Mouse (Mus musculus) embryonic stem cell, embryonic (primary cell): ENCODE measurements around the gene Kirrel2.

Experiments used
- CTCF ChIA-PET, 4 experiments: fragments of 300-600 bp in 2 of 4; fragments of 350-600 bp in 2 of 4; sonication (Branson Sonifier 250); formaldehyde crosslinking; loops; one replicate each; lab custom pipeline; 2022; ENCODE audit warnings: inconsistent platforms in 2 of 4; lab: Charles Lee
- POLR2A ChIA-PET, 4 experiments: fragments of 300-600 bp in 2 of 4; fragments of 350-600 bp in 2 of 4; sonication (Branson Sonifier 250); formaldehyde crosslinking; loops; one replicate each; lab custom pipeline; 2022; ENCODE audit warnings: antibody characterized with exemption in 4 of 4, inconsistent platforms in 1 of 4; lab: Charles Lee

Gene Kirrel2

GRCm38 (mm10) chr7:30457629-30458330 is at the start of gene Kirrel2, which contains the start of gene Nphs1:
Gene Kirrel2 (minus strand): TSS chr7:30457690.
Gene Nphs1 (plus strand): TSS chr7:30458315.
- CTCF ChIA-PET, result interaction anchor here in 2 of 4 experiments (1.0 to 3.6 kb wide), 6 partner anchors 8 to 309 kb away, joined by 3 to 10 read pairs (median 4); no protein-coding TSS in a partner anchor
- POLR2A ChIA-PET, result interaction anchor here (0.5 to 5.8 kb wide), 14 partner anchors 8 to 168 kb away, joined by 3 to 51 read pairs (median 4); partner anchors contain the start of genes Aplp1 (in 3 of the 4), Cox6b1 (in 1 of the 4) and E130208F15Rik (in 1 of the 4)

- ChIA-PET POLR2A (interaction anchor here in 1 of 4 experiments (1.1 kb wide), 1 partner anchor 10 kb away, joined by 4 read pairs; no protein-coding TSS in a partner anchor), CTCF (interaction anchor here in 2 of 4 experiments (0.6 to 1.0 kb wide), 3 partner anchors 10 to 455 kb away, joined by 3 read pairs; partner anchors contain the start of gene Usf2 (in 1 of the 2))
Measured at GRCm38 (mm10) chr7:30501159-30501558, 43.7 kb upstream of the Kirrel2 start.

- ChIA-PET CTCF (interaction anchor here in 1 of 4 experiments (0.8 kb wide), 1 partner anchor 371 kb away, joined by 3 read pairs; no protein-coding TSS in a partner anchor), POLR2A (interaction anchor here in 1 of 4 experiments (1.3 kb wide), 1 partner anchor 20 kb away, joined by 3 read pairs; no protein-coding TSS in a partner anchor)
Measured at GRCm38 (mm10) chr7:30495506-30496042, 38.1 kb upstream of the Kirrel2 start.

GRCm38 (mm10) chr7:30493401-30493931 is 36.0 kb upstream of the Kirrel2 start, which contains the start of gene Prodh2:
Gene Prodh2 (plus strand): TSS chr7:30493622.
- ChIA-PET POLR2A (interaction anchor here in 2 of 4 experiments (0.7 to 1.3 kb wide), 6 partner anchors 8 to 180 kb away, joined by 3 to 6 read pairs (median 4); no protein-coding TSS in a partner anchor), CTCF (interaction anchor here (0.6 to 5.6 kb wide), 30 partner anchors 9 to 481 kb away, joined by 3 to 31 read pairs (median 4); partner anchors contain the start of genes Cox6b1 (in 2 of the 4) and Arhgap33 (in 1 of the 4))

GRCm38 (mm10) chr7:30492765-30493164 is 35.3 kb upstream of the Kirrel2 start:
- POLR2A ChIA-PET, result interaction anchor here in 3 of 4 experiments (0.6 to 1.3 kb wide), 8 partner anchors 25 to 179 kb away, joined by 3 to 6 read pairs (median 4); no protein-coding TSS in a partner anchor
- CTCF ChIA-PET, result interaction anchor here (0.5 to 5.6 kb wide), 51 partner anchors 9 to 481 kb away, joined by 3 to 31 read pairs (median 4); partner anchors contain the start of genes Arhgap33 (in 1 of the 4), Cox6b1 (in 1 of the 4), Fam187b (in 1 of the 4) and Upk1a (in 1 of the 4)

- CTCF ChIA-PET, result interaction anchor here (0.6 to 5.6 kb wide), 75 partner anchors 9 to 666 kb away, joined by 3 to 42 read pairs (median 4); partner anchors contain the start of genes Upk1a (in 2 of the 4), E130208F15Rik (in 1 of the 4), Etv2 (in 1 of the 4) and Fam187b (in 1 of the 4)
- POLR2A ChIA-PET, result interaction anchor here in 3 of 4 experiments (0.7 to 2.4 kb wide), 28 partner anchors 9 to 211 kb away, joined by 3 to 8 read pairs (median 3); partner anchors contain the start of genes Wdr62 (in 2 of the 3), Cox6b1 (in 1 of the 3), Haus5 (in 1 of the 3) and Hspb6 (in 1 of the 3)
Measured at GRCm38 (mm10) chr7:30490957-30491307, 33.4 kb upstream of the Kirrel2 start.

- CTCF ChIA-PET, result interaction anchor here (0.5 to 5.6 kb wide), 84 partner anchors 8 to 666 kb away, joined by 3 to 42 read pairs (median 4); partner anchors contain the start of genes Upk1a (in 2 of the 4), E130208F15Rik (in 1 of the 4), Etv2 (in 1 of the 4) and Fam187b (in 1 of the 4)
- POLR2A ChIA-PET, result interaction anchor here in 3 of 4 experiments (0.6 to 2.4 kb wide), 25 partner anchors 9 to 210 kb away, joined by 3 to 8 read pairs (median 3); partner anchors contain the start of genes Wdr62 (in 2 of the 3), Cox6b1 (in 1 of the 3), Haus5 (in 1 of the 3) and Hspb6 (in 1 of the 3)
Measured at GRCm38 (mm10) chr7:30490251-30490956, 32.9 kb upstream of the Kirrel2 start.

GRCm38 (mm10) chr7:30484250-30484649 is 26.8 kb upstream of the Kirrel2 start:
- CTCF ChIA-PET, result interaction anchor here in 2 of 4 experiments (1.1 to 1.3 kb wide), 3 partner anchors 9 to 12 kb away, joined by 3 to 4 read pairs (median 4); no protein-coding TSS in a partner anchor
- POLR2A ChIA-PET, result interaction anchor here in 2 of 4 experiments (0.6 to 1.0 kb wide), 3 partner anchors 31 to 53 kb away, joined by 4 to 7 read pairs (median 5); no protein-coding TSS in a partner anchor

GRCm38 (mm10) chr7:30477415-30478381 is 20.2 kb upstream of the Kirrel2 start:
- CTCF ChIA-PET, result interaction anchor here in 3 of 4 experiments (0.7 to 2.6 kb wide), 5 partner anchors 13 to 146 kb away, joined by 3 to 11 read pairs (median 3); partner anchors contain the start of gene Prodh2 (in 1 of the 3)

GRCm38 (mm10) chr7:30476136-30476535 is 18.6 kb upstream of the Kirrel2 start:
- CTCF ChIA-PET, result interaction anchor here in 3 of 4 experiments (0.6 to 1.5 kb wide), 5 partner anchors 103 to 144 kb away, joined by 3 to 5 read pairs (median 3); no protein-coding TSS in a partner anchor
- POLR2A ChIA-PET, result interaction anchor here in 2 of 4 experiments (0.6 to 1.2 kb wide), 4 partner anchors 10 to 221 kb away, joined by 3 to 5 read pairs (median 3); no protein-coding TSS in a partner anchor

More at GRCm38 (mm10) chr7:30477415-30478381, 20.2 kb upstream of the Kirrel2 start:
- POLR2A ChIA-PET, result interaction anchor here in 3 of 4 experiments (0.6 to 1.5 kb wide), 6 partner anchors 14 to 302 kb away, joined by 3 to 7 read pairs (median 3); partner anchors contain the start of genes Cox6b1 (in 1 of the 3), Nfkbid (in 1 of the 3) and Nphs1 (in 1 of the 3)

GRCm38 (mm10) chr7:30474999-30475398 is 17.5 kb upstream of the Kirrel2 start:
- POLR2A ChIA-PET, result interaction anchor here in 2 of 4 experiments (0.7 to 1.8 kb wide), 6 partner anchors 8 to 144 kb away, joined by 3 to 5 read pairs (median 3); no protein-coding TSS in a partner anchor
- CTCF ChIA-PET, result interaction anchor here in 3 of 4 experiments (0.6 to 1.5 kb wide), 3 partner anchors 139 to 559 kb away, joined by 4 to 5 read pairs (median 5); no protein-coding TSS in a partner anchor

GRCm38 (mm10) chr7:30472411-30472810 is 14.9 kb upstream of the Kirrel2 start:
- ChIA-PET POLR2A (interaction anchor here in 3 of 4 experiments (0.9 to 1.4 kb wide), 3 partner anchors 9 to 36 kb away, joined by 3 to 11 read pairs (median 3); partner anchors contain the start of gene Aplp1 (in 1 of the 3)), CTCF (interaction anchor here (0.6 to 2.3 kb wide), 52 partner anchors 9 to 231 kb away, joined by 3 to 26 read pairs (median 4); partner anchors contain the start of genes Aplp1 (in 2 of the 4), E130208F15Rik (in 1 of the 4), Hspb6 (in 1 of the 4) and Kirrel2 (in 1 of the 4))

- ChIA-PET CTCF (interaction anchor here in 3 of 4 experiments (1.1 to 1.9 kb wide), 6 partner anchors 7 to 152 kb away, joined by 3 to 8 read pairs (median 4); partner anchors contain the start of genes Kirrel2 (in 1 of the 3) and Nphs1 (in 1 of the 3)), POLR2A (interaction anchor here (0.7 to 3.7 kb wide), 17 partner anchors 7 to 372 kb away, joined by 3 to 23 read pairs (median 3); partner anchors contain the start of genes Kirrel2 (in 2 of the 4), Nphs1 (in 2 of the 4), Cox6b1 (in 1 of the 4) and Nfkbid (in 1 of the 4))
Measured at GRCm38 (mm10) chr7:30464816-30465300, 7.4 kb upstream of the Kirrel2 start.

- POLR2A ChIA-PET, result interaction anchor here (0.5 to 2.2 kb wide), 13 partner anchors 8 to 131 kb away, joined by 3 to 9 read pairs (median 5); partner anchors contain the start of gene Aplp1 (in 1 of the 4)
- CTCF ChIA-PET, result interaction anchor here in 3 of 4 experiments (0.6 to 1.1 kb wide), 4 partner anchors 8 to 152 kb away, joined by 3 to 6 read pairs (median 3); no protein-coding TSS in a partner anchor
Measured at GRCm38 (mm10) chr7:30463996-30464395, 6.5 kb upstream of the Kirrel2 start.
